In the genomic region with DNA sequence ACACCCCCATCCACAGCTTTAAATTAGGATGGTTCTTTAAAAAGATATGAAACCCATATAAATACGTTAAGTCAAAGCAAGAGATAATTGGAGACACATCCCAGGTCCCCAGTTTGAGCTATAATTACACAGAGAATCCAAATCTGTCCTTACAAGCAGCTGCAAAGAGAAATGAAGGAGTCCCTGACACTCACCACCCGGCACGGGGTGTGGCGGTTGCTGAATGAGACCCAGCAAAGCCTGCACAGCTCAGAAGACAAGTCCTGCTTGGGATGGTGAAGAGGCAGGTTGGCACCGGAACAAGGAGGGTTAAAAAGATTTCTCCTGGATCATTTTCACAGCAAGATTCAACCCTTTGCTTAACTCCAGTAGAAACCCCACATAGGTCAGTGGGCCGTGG, we compare ENCODE assay signal across 18 mouse cellular contexts.
"Had no signal": no experiment of that assay in that cellular context is flagged by ENCODE, and none has a peak within 500 bp of the region (broad histone marks: within the 10 kb centered on the region; RNA-seq: fewer than 3 reads in every experiment).

No protein-coding gene starts in this region.

- DNase-seq: forebrain, postnatal 0 days; gastrocnemius, postnatal 14 days; gastrocnemius, postnatal 36 days; heart, adult 11 months; heart, adult 2 months; heart, postnatal 14 days; heart, postnatal 36 days; kidney, adult 11 months; kidney, adult 2 months; kidney, adult 9 months; kidney, postnatal 14 days; kidney, postnatal 36 days; layer of hippocampus, adult 9-11 months; layer of hippocampus, postnatal 36 days; left cerebral cortex, postnatal 4 days had no signal

- ATAC-seq: forebrain, postnatal 0 days; hindbrain, postnatal 0 days; intestine, embryonic 16.5 days; liver, embryonic 12.5 days had no signal
